Mouse (Mus musculus): ENCODE results near the gene Cox10.
"Not testable (repeated sequence)": the region's sequence is repeated elsewhere in the genome, so short reads cannot be mapped to it uniquely, and the experiment has no call there.

Cox10 gene

GRCm38 (mm10) chr11:64078956-64079726, at the start of gene Cox10:
Gene Cox10, minus strand, starts transcription at chr11:64079468.
- DNase-seq (ENCODE audit: low spot score in 2 of 2), result peak; percentile 87 to 90

DNA sequence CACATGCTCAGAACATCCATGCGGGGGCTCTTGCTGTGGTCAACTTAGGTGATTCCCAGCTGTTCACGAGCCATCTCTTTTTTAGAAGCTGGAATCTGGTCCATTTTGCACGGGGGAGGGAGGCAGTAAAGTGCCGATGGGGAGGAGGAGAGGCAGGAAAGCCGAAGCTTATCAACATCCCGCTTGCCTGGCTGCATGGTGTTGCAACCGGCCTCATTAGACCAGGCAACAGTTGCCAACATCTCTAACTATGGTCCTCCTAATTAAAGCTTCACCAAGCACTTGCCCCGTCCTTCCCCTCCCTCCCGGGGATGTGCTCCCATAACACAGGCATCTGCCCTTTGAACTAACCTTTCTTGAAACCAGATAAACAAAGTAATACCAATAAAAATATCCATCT, 48.7 kb upstream of the Cox10 start:
- DNase-seq (ENCODE audit: low spot score in 2 of 2), result peak; percentile 3 to 6

- no peak for DNase-seq (ENCODE audit: low spot score in 2 of 2)
Observed at GRCm38 (mm10) chr11:64125471-64125870, 46.2 kb upstream of the Cox10 start.

GRCm38 (mm10) chr11:64123174-64123573, 43.9 kb upstream of the Cox10 start:
- not testable (repeated sequence) for DNase-seq (ENCODE audit: low spot score in 2 of 2)

DNA sequence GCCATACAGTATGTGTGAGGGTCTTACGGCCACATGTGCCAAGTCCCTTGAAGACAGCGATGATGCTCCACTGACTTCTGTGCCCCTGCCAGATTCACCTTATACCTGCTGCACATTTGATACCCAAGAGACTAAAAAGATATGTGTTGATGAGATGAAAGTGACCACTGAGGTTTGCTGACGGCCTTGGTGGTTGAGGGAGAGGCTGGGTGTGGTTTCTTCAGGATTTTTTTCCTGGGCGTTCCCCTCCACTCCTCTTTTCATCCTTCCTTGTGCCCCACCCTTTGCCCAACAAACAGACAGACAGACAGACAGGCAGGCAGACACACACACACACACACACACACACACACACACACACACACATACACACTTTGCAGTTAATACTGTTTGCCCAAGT, 37.4 kb upstream of the Cox10 start:
- no peak for DNase-seq (ENCODE audit: low spot score in 2 of 2)

DNA sequence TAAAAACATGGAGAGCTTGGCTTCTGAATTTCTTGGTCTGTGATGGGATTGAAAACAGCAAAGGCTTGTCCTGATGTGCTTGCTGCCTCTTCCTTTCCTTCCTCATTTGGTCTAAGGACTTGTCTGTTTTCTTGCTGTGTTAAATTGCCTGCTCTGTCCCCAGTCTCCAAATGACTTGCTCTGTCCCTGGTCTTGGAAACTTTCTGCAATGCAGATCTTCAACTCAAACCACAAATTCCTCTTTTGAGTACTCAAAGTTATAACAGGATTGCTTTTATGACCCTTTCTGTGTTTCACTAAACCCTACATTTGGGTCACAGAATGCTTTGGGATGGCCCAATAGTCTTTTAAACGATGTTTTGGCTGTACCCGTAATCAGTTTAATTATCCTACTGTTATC, 36.6 kb upstream of the Cox10 start:
- DNase-seq (ENCODE audit: low spot score in 2 of 2), result no peak

DNA sequence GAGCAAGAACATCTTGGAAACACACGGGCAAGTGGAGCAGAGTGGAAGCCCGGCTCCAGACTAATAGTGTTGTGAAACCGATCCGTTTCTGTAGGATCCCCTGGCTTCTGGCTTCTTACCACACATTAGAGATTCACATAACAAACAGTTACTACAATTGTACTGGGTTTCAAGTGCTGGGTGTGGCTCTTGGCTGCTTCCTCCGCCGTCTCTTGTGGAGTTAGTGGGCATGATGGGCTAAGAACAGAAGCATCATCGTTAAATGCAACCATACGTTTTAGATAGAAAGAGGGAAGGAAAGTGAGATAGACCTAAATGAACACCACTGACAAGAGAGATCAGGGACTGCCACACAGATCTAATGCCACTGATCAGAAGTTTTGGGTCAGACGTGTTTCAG, 35.8 kb upstream of the Cox10 start:
- no peak for DNase-seq (ENCODE audit: low spot score in 2 of 2)

DNA sequence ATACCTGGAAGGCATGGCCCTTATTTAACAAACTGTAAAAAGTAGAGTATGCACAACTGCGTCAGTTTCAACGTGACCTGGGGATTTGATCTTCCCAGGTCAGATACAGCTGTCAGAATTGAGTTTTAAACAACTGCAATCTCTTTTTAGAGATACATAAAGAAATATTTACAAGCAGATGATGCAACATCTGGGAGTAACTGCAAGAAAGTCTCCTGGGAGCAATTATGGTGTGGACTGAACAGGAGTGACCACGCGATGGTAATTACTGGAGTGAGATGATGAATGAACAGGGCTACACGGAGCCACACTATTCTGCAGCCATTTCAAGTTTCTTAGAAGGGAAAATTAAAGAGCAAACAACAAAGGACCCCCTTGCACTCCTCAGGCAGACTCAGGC, 20.8 kb upstream of the Cox10 start:
- DNase-seq (ENCODE audit: low spot score in 2 of 2), result no peak

- DNase-seq (ENCODE audit: low spot score in 2 of 2), result no peak
Observed at GRCm38 (mm10) chr11:64093058-64093457, 13.8 kb upstream of the Cox10 start.

- DNase-seq (ENCODE audit: low spot score in 2 of 2), result peak; percentile 37 to 43
Observed at GRCm38 (mm10) chr11:64091150-64091549, 11.9 kb upstream of the Cox10 start.

GRCm38 (mm10) chr11:64089682-64090081, 10.4 kb upstream of the Cox10 start:
- no peak for DNase-seq (ENCODE audit: low spot score in 2 of 2)

GRCm38 (mm10) chr11:64085888-64086287, 6.6 kb upstream of the Cox10 start:
- no peak for DNase-seq (ENCODE audit: low spot score in 2 of 2)

GRCm38 (mm10) chr11:64079727-64080081, 436 bp upstream of the Cox10 start:
- DNase-seq (ENCODE audit: low spot score in 2 of 2), result no peak

DNA sequence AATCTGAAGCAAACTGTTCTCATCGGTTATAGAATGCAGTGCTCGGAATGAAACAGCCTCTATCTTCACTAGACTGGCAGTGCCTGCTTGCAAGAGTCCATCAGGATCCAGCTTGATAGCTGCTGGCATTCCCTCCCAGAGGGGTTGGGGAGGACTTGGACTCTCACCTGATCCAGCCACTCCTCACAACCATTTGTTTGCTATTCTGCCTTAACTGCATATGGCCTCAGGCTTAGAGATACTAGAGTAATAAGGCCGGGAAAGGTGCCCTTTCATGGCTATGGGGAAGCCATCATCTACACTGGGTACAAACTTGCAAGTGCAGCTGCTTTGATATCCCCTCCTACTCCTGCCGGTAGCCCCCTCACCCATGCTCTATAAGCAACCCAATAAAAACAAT, 3.1 kb downstream of the Cox10 start:
- DNase-seq (ENCODE audit: low spot score in 2 of 2), result no peak

GRCm38 (mm10) chr11:64073379-64073778, 5.9 kb downstream of the Cox10 start:
- DNase-seq (ENCODE audit: low spot score in 2 of 2), result peak; percentile 10 to 20

DNA sequence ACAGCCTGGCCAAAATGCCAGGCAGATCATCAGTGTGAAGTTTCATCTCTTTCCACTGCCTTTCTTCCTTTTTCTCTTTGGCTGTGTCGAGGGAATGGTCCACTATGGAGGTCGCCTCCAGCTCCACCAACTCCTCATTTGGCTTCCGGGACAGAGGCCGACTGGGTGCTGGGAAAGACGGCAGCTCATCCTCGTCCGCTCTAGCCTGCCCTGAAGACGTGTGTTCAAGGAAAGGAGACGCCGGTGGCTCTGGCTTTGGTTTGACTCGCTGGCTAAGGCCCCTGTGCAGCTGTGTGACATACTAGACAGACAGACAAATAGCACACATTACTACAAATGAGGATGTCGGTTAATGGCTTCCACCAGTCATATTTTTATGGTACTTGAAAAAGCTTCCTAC, 7.7 kb downstream of the Cox10 start:
- no peak for DNase-seq (ENCODE audit: low spot score in 2 of 2)

- no peak for DNase-seq (ENCODE audit: low spot score in 2 of 2)
Observed at GRCm38 (mm10) chr11:64066001-64066400, 13.3 kb downstream of the Cox10 start.

GRCm38 (mm10) chr11:64063130-64063529, 16.1 kb downstream of the Cox10 start:
- DNase-seq (ENCODE audit: low spot score in 2 of 2), result no peak

GRCm38 (mm10) chr11:64062226-64062625, 17.0 kb downstream of the Cox10 start:
- DNase-seq (ENCODE audit: low spot score in 2 of 2), result no peak

DNA sequence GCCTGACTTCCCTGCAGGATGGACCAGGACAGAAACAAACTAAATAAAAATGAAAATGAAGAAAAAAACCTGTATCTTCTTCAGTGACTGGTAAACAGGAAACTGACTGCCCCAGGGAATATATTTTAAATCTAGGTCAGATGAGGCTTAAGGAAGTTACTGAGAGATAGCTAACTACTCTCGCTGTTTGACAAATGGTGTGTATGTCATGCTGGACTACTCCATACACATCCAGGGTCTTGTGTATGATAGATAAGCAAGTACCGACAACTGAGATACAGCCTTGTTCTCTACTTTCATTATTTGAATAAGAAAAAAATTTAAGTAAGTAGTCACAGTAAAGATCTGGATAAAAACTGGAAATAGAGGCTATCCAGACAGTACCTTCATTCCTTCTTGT, 20.0 kb downstream of the Cox10 start:
- no peak for DNase-seq (ENCODE audit: low spot score in 2 of 2)

- DNase-seq (ENCODE audit: low spot score in 2 of 2), result no peak
Observed at GRCm38 (mm10) chr11:64058474-64058873, 20.8 kb downstream of the Cox10 start.

GRCm38 (mm10) chr11:64053371-64053770, 25.9 kb downstream of the Cox10 start:
- no peak for DNase-seq (ENCODE audit: low spot score in 2 of 2)

GRCm38 (mm10) chr11:64051195-64051968, 27.9 kb downstream of the Cox10 start:
- no peak for DNase-seq (ENCODE audit: low spot score in 2 of 2)

Data from heart, adult 9 months (tissue).